10 mouse cellular contexts compared by ENCODE assay signal in the genomic region with DNA sequence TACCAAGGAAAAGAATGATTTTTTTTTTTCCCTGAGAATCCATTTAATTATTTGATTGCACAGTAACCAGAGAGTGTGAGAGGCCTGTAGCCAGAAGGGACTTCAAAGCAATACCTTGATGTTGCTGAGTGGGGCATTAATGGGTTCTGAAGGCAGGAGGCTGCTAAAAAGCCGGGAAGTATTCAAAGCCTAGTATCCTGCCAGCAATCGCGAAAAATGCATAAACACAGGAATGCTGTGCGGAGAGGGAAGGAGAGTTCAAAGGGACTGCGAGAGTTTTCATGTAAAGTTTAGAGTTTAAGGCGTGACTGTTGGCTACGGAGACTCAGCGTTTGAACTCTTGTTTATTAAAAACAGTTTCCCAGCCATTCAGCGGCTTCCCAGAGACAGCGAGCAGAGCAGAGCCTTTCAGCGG. TPM values are rescaled to one million over a fixed set of nuclear protein-coding genes. Genes with fewer than 3 reads are reported as not detected.
DNase-seq lines count a peak whose midpoint lies in the region; ATAC-seq and TF ChIP-seq lines count a peak whose summit lies in the region.
"Had no signal": no experiment of that assay in that cellular context is flagged by ENCODE, and none has a peak within 500 bp of the region (broad histone marks: within the 10 kb centered on the region; RNA-seq: fewer than 3 reads in every experiment).

No protein-coding gene starts in this region.

- no peak for TF ChIP-seq CTCF in heart, adult 2 months (IDR thresholded peaks at IDR 0.05)

- H3K4me1 ChIP-seq in heart, embryonic 15.5 days (replicated peaks), result 0 out of 2 replicates have a peak, but pooled peaks cover 8% of the 10 kb centered on the region
- no peaks in the 10 kb centered on the region for H3K4me1 ChIP-seq in heart, adult 2 months (ENCODE audit: control insufficient read depth, insufficient read depth, low read length)
- H3K4me1 ChIP-seq in embryonic facial prominence, embryonic 14.5 days (ENCODE audit: control insufficient read depth, insufficient read depth, low read length), result peaks cover 7% of the 10 kb centered on the region; the same call in 1 of the 2 replicates
- peaks cover 38% of the 10 kb centered on the region for H3K4me1 ChIP-seq in limb, embryonic 12.5 days (replicated peaks)
- H3K4me1 ChIP-seq in neural tube, embryonic 12.5 days, result peaks cover 16% of the 10 kb centered on the region; the same call in 1 of the 2 replicates
- H3K4me1 ChIP-seq: liver, embryonic 15.5 days had no signal

- no peaks in the 10 kb centered on the region for H3K9me3 ChIP-seq in heart, embryonic 15.5 days (replicated peaks)
- H3K9me3 ChIP-seq in embryonic facial prominence, embryonic 14.5 days (ENCODE audit: control insufficient read depth, low read length), result no peaks in the 10 kb centered on the region
- no peaks in the 10 kb centered on the region for H3K9me3 ChIP-seq in limb, embryonic 12.5 days
- no peaks in the 10 kb centered on the region for H3K9me3 ChIP-seq in neural tube, embryonic 12.5 days
- H3K9me3 ChIP-seq: liver, embryonic 15.5 days had no signal

- no peak for DNase-seq in heart, adult 2 months
- peak; percentile 90 for DNase-seq in embryonic facial prominence, embryonic 14.5 days (ENCODE audit: low spot score)
- DNase-seq in c-Kit-positive CD71-positive TER-119-positive erythroid progenitor cells, embryonic 14.5 days (ENCODE audit: low spot score), result no peak
- DNase-seq in adrenal gland, postnatal 14 days, result no peak
- DNase-seq in gastrocnemius, adult 18-20 months (ENCODE audit: low spot score), result no peak
- DNase-seq: kidney, postnatal 10 days had no signal

- 17% methylated on average over 11 of the region's 11 CpGs for WGBS in heart, embryonic 15.5 days
- 38% methylated on average over 11 of the region's 11 CpGs for WGBS in heart, adult 2 months
- 4% methylated on average over 11 of the region's 11 CpGs for WGBS in embryonic facial prominence, embryonic 14.5 days
- 1% methylated on average over 11 of the region's 11 CpGs for WGBS in limb, embryonic 12.5 days
- 3% methylated on average over 11 of the region's 11 CpGs for WGBS in neural tube, embryonic 12.5 days

- H3K4me3 ChIP-seq in heart, embryonic 15.5 days, result no peak overlapping the region
- no peak overlapping the region for H3K4me3 ChIP-seq in heart, adult 2 months
- H3K4me3 ChIP-seq in embryonic facial prominence, embryonic 14.5 days (ENCODE audit: low read depth, low read length), result no peak overlapping the region
- H3K4me3 ChIP-seq in limb, embryonic 12.5 days (replicated peaks), result 0 out of 2 replicates have a peak overlapping the region, but pooled peaks have one; percentile 1
- H3K4me3 ChIP-seq in neural tube, embryonic 12.5 days, result no peak overlapping the region
- H3K4me3 ChIP-seq: liver, embryonic 15.5 days had no signal

- no peak overlapping the region for H3K9ac ChIP-seq in heart, embryonic 15.5 days
- no peak overlapping the region for H3K9ac ChIP-seq in heart, adult 2 months (ENCODE audit: low read depth, low read length)
- no peak overlapping the region for H3K9ac ChIP-seq in embryonic facial prominence, embryonic 14.5 days (ENCODE audit: low read depth, low read length)
- no peak overlapping the region for H3K9ac ChIP-seq in limb, embryonic 12.5 days (replicated peaks)
- H3K9ac ChIP-seq in neural tube, embryonic 12.5 days, result no peak overlapping the region
- H3K9ac ChIP-seq: liver, embryonic 15.5 days had no signal

- intact Hi-C loops in heart, adult 2 months (cut with DNase I), result no loop called here

- H3K27ac ChIP-seq in heart, embryonic 15.5 days, result no peak overlapping the region
- no peak overlapping the region for H3K27ac ChIP-seq in heart, adult 2 months
- peak overlapping the region; percentile 68; the same call in 1 of the 2 replicates for H3K27ac ChIP-seq in embryonic facial prominence, embryonic 14.5 days (replicated peaks; ENCODE audit: low read depth, low read length)
- H3K27ac ChIP-seq in limb, embryonic 12.5 days, result peak overlapping the region; percentile 81
- H3K27ac ChIP-seq in neural tube, embryonic 12.5 days, result no peak overlapping the region
- H3K27ac ChIP-seq: liver, embryonic 15.5 days had no signal

- no peaks in the 10 kb centered on the region for H3K36me3 ChIP-seq in heart, embryonic 15.5 days
- peaks cover 2% of the 10 kb centered on the region; the same call in 1 of the 2 replicates for H3K36me3 ChIP-seq in heart, adult 2 months (ENCODE audit: control insufficient read depth, insufficient read depth, low read length)
- H3K36me3 ChIP-seq in embryonic facial prominence, embryonic 14.5 days (ENCODE audit: control insufficient read depth, insufficient read depth, low read length), result no peaks in the 10 kb centered on the region
- no peaks in the 10 kb centered on the region for H3K36me3 ChIP-seq in limb, embryonic 12.5 days
- H3K36me3 ChIP-seq in neural tube, embryonic 12.5 days, result no peaks in the 10 kb centered on the region
- H3K36me3 ChIP-seq: liver, embryonic 15.5 days had no signal

- no peaks in the 10 kb centered on the region for H3K79me2 ChIP-seq in heart, adult 2 months (replicated peaks; ENCODE audit: control insufficient read depth, insufficient read depth, low read length)

- H3K4me2 ChIP-seq in heart, embryonic 15.5 days, result peak overlapping the region; percentile 42; the same call in 1 of the 2 replicates
- H3K4me2 ChIP-seq in embryonic facial prominence, embryonic 14.5 days (ENCODE audit: low read depth, low read length), result peak overlapping the region; percentile 24
- H3K4me2 ChIP-seq in limb, embryonic 12.5 days, result peak overlapping the region; percentile 44
- H3K4me2 ChIP-seq in neural tube, embryonic 12.5 days (replicated peaks), result peak overlapping the region; percentile 26
- H3K4me2 ChIP-seq: liver, embryonic 15.5 days had no signal

- no peaks in the 10 kb centered on the region for H3K27me3 ChIP-seq in heart, embryonic 15.5 days
- no peaks in the 10 kb centered on the region for H3K27me3 ChIP-seq in heart, adult 2 months (ENCODE audit: control insufficient read depth, insufficient read depth, low read length)
- H3K27me3 ChIP-seq in embryonic facial prominence, embryonic 14.5 days (replicated peaks; ENCODE audit: control insufficient read depth, insufficient read depth, low read length), result no peaks in the 10 kb centered on the region
- H3K27me3 ChIP-seq in limb, embryonic 12.5 days, result no peaks in the 10 kb centered on the region
- H3K27me3 ChIP-seq in neural tube, embryonic 12.5 days (replicated peaks), result no peaks in the 10 kb centered on the region
- H3K27me3 ChIP-seq: liver, embryonic 15.5 days had no signal

- TF ChIP-seq POLR2A in heart, adult 2 months (IDR thresholded peaks at IDR 0.05; ENCODE audit: insufficient read depth, low read depth, low read length), result no peak

- TF ChIP-seq EP300 in heart, adult 2 months (IDR thresholded peaks at IDR 0.05; ENCODE audit: insufficient read depth, low read depth, low read length), result no peak

- no peak for ATAC-seq in heart, embryonic 15.5 days (replicated peaks; ENCODE audit: insufficient number of reproducible peaks, insufficient read depth, low FRiP score, low read depth)
- ATAC-seq in embryonic facial prominence, embryonic 14.5 days (ENCODE audit: low read depth), result peak; percentile 53
- no peak for ATAC-seq in limb, embryonic 12.5 days (ENCODE audit: insufficient number of reproducible peaks, insufficient read depth, low FRiP score, low TSS enrichment, low read depth)
- ATAC-seq in neural tube, embryonic 12.5 days (ENCODE audit: low FRiP score, low read depth), result no peak

RNA-seq across cellular contexts. Expression of a gene that starts 41.5 kb away (rescaled TPM):
- polyA plus RNA-seq in heart, embryonic 15.5 days (2015; fragmentation: Nextera tagmentation; extraction: Ambion mirVana), result 1.7 and 2.3 TPM in 2 replicates
- 1 to 10 TPM; 3.5 to 6.6 TPM for total RNA-seq in heart, adult 2 months (2021)
- polyA plus RNA-seq in heart, adult 2 months (2012; rRNA removed), result 2.7 and 2.8 TPM in 2 replicates
- 11.4 and 11.8 TPM in 2 replicates for polyA plus RNA-seq in embryonic facial prominence, embryonic 14.5 days (2014; fragmentation: Nextera tagmentation; extraction: Ambion mirVana)
- polyA plus RNA-seq in limb, embryonic 12.5 days (2016; fragmentation: Nextera tagmentation; extraction: Ambion mirVana), result 19.6 and 20.2 TPM in 2 replicates
- 13.6 and 15.4 TPM in 2 replicates for polyA plus RNA-seq in neural tube, embryonic 12.5 days (2016; fragmentation: Nextera tagmentation; extraction: Ambion mirVana)
- 31.7 and 43.0 TPM in 2 replicates for total RNA-seq in adrenal gland, postnatal 14 days (2021)
- 1 to 10 TPM; 5.4 to 9.6 TPM for total RNA-seq in gastrocnemius, adult 18-20 months (2021)

Comparison
In these comparisons a context has a peak if more than half of its experiments do, and no peak if none do; other contexts are left out.
1. H3K27ac ChIP-seq: peak in embryonic facial prominence, embryonic 14.5 days (single experiment) and limb, embryonic 12.5 days (single experiment); none in heart, embryonic 15.5 days (single experiment), heart, adult 2 months (single experiment) and neural tube, embryonic 12.5 days (single experiment).
2. Peak in every context shown above with its lines, with median percentiles within 50 percentile points of each other: H3K4me2 ChIP-seq.